Mouse (Mus musculus): ENCODE results near the gene Itga10. TPM values are rescaled to one million over a fixed set of nuclear protein-coding genes. Genes with fewer than 3 reads are reported as not detected.

Itga10 gene
- polyA plus RNA-seq, 1 experiment from 2014 or later: 0.86 TPM

- ATAC-seq (ENCODE audit: insufficient read depth, low FRiP score, low TSS enrichment) (peak; percentile 87), DNase-seq (ENCODE audit: low spot score) (peak; percentile 83)
- no peaks in the 10 kb centered on the region; the same call in 1 of the 2 replicates for H3K27me3 ChIP-seq (ENCODE audit: control insufficient read depth, insufficient read depth, low read length)
- peak within 1 kb of the TSS; percentile 52 for H3K4me2 ChIP-seq (ENCODE audit: low read depth)
- 0 out of 2 replicates have a peak, but pooled peaks cover 2% of the 10 kb centered on the region for H3K4me1 ChIP-seq (ENCODE audit: control insufficient read depth, insufficient read depth, low read length)
- H3K9me3 ChIP-seq (ENCODE audit: control insufficient read depth, low read length): no peaks in the 10 kb centered on the region
- H3K36me3 ChIP-seq (ENCODE audit: control insufficient read depth, insufficient read depth, low read length): no peaks in the 10 kb centered on the region
- peak within 1 kb of the TSS; percentile 32 for H3K4me3 ChIP-seq (ENCODE audit: low read depth, low read length)
- WGBS: 4% methylated on average over 34 of the region's 35 CpGs
- H3K27ac ChIP-seq (ENCODE audit: low read depth, low read length): no peak within 1 kb of the TSS
- H3K9ac ChIP-seq (ENCODE audit: low read length): no peak within 1 kb of the TSS
Measured at GRCm38 (mm10) chr3:96669727-96670468, 24.5 kb downstream of the Itga10 start, which contains the start of gene Ankrd35. Gene Ankrd35 (plus strand): TSS chr3:96670131.

DNA sequence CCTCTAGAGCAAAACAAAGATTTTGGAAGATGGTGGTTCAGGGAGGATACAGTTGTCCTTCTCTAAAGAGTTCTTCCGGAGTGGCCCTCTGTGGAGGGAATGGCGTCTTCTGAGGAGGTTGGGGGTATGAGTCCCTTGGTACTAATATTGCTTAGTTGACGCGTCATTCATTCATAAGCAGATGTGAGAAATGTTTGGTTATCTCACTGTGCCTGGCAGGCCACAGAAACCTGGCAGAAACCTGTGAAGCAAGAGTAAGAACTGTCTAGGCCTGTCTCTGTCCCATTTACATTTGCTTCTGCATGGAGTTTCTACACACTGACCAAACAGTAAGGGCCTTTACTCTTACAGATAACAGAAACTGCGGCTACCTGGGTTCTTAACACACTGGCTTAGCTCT lies 26.1 kb downstream of the Itga10 start:
- Histone ChIP-seq H3K4me3 (ENCODE audit: low read depth, low read length) (no peak overlapping the region), H3K36me3 (ENCODE audit: control insufficient read depth, insufficient read depth, low read length) (no peaks in the 10 kb centered on the region), H3K9me3 (ENCODE audit: control insufficient read depth, low read length) (no peaks in the 10 kb centered on the region), H3K27me3 (ENCODE audit: control insufficient read depth, insufficient read depth, low read length) (no peaks in the 10 kb centered on the region; the same call in 1 of the 2 replicates), H3K4me1 (ENCODE audit: control insufficient read depth, insufficient read depth, low read length) (0 out of 2 replicates have a peak, but pooled peaks cover 2% of the 10 kb centered on the region), H3K27ac (ENCODE audit: low read depth, low read length) (no peak overlapping the region), H3K9ac (ENCODE audit: low read length) (no peak overlapping the region), H3K4me2 (ENCODE audit: low read depth) (no peak overlapping the region)
- ATAC-seq (ENCODE audit: insufficient read depth, low FRiP score, low TSS enrichment): no peak
- WGBS: 94% methylated on average over 5 of the region's 5 CpGs
- DNase-seq (ENCODE audit: low spot score): no peak

GRCm38 (mm10) chr3:96673514-96673913 lies 28.1 kb downstream of the Itga10 start:
- H3K36me3 ChIP-seq (ENCODE audit: control insufficient read depth, insufficient read depth, low read length): no peaks in the 10 kb centered on the region
- H3K27ac ChIP-seq (ENCODE audit: low read depth, low read length): no peak overlapping the region
- H3K4me3 ChIP-seq (ENCODE audit: low read depth, low read length): no peak overlapping the region
- H3K27me3 ChIP-seq (ENCODE audit: control insufficient read depth, insufficient read depth, low read length): no peaks in the 10 kb centered on the region; the same call in 1 of the 2 replicates
- H3K9me3 ChIP-seq (ENCODE audit: control insufficient read depth, low read length): no peaks in the 10 kb centered on the region
- H3K4me1 ChIP-seq (ENCODE audit: control insufficient read depth, insufficient read depth, low read length): 0 out of 2 replicates have a peak, but pooled peaks cover 2% of the 10 kb centered on the region
- DNase-seq (ENCODE audit: low spot score): no peak
- H3K9ac ChIP-seq (ENCODE audit: low read length): no peak overlapping the region
- 69% methylated on average over 4 of the region's 4 CpGs for whole genome bisulfite sequencing
- no peak for ATAC-seq (ENCODE audit: insufficient read depth, low FRiP score, low TSS enrichment)
- H3K4me2 ChIP-seq (ENCODE audit: low read depth): no peak overlapping the region

- H3K27ac ChIP-seq (ENCODE audit: low read depth, low read length): no peak overlapping the region; the same call in 1 of the 2 replicates
- no peak overlapping the region for H3K4me2 ChIP-seq (ENCODE audit: low read depth)
- ATAC-seq (ENCODE audit: insufficient read depth, low FRiP score, low TSS enrichment): no peak
- H3K36me3 ChIP-seq (ENCODE audit: control insufficient read depth, insufficient read depth, low read length): no peaks in the 10 kb centered on the region
- WGBS: 49% methylated on average over 8 of the region's 8 CpGs
- DNase-seq (ENCODE audit: low spot score): no peak
- H3K27me3 ChIP-seq (ENCODE audit: control insufficient read depth, insufficient read depth, low read length): no peaks in the 10 kb centered on the region; the same call in 1 of the 2 replicates
- no peaks in the 10 kb centered on the region for H3K9me3 ChIP-seq (ENCODE audit: control insufficient read depth, low read length)
- no peak overlapping the region for H3K9ac ChIP-seq (ENCODE audit: low read length)
- H3K4me1 ChIP-seq (ENCODE audit: control insufficient read depth, insufficient read depth, low read length): 0 out of 2 replicates have a peak, but pooled peaks cover 2% of the 10 kb centered on the region
- no peak overlapping the region for H3K4me3 ChIP-seq (ENCODE audit: low read depth, low read length)
Measured at GRCm38 (mm10) chr3:96674442-96674841, 29.1 kb downstream of the Itga10 start.

DNA sequence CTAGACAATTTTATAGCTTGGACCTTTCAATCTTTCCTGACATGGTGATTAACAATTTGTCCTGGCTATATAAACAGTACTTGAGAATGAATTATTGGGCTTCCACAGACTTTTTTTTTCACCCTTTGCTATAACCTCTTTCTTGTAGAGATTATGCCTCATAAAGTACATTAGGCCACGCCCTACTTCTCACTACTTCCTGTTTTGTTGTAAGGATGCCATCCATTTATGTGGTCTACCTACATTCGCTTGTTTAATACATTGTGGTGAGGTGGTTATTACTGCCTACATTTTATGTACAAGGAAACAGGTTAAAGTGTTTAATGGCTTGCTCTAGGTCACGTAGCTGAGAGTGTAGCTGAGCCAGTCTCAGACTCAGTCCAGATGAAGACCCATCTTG lies 29.8 kb downstream of the Itga10 start:
- ATAC-seq (ENCODE audit: insufficient read depth, low FRiP score, low TSS enrichment): no peak
- no peak for DNase-seq (ENCODE audit: low spot score)
- 0 out of 2 replicates have a peak, but pooled peaks cover 2% of the 10 kb centered on the region for H3K4me1 ChIP-seq (ENCODE audit: control insufficient read depth, insufficient read depth, low read length)
- 76% methylated on average over 3 of the region's 3 CpGs for WGBS
- no peaks in the 10 kb centered on the region; the same call in 1 of the 2 replicates for H3K27me3 ChIP-seq (ENCODE audit: control insufficient read depth, insufficient read depth, low read length)
- H3K9ac ChIP-seq (ENCODE audit: low read length): no peak overlapping the region
- no peak overlapping the region for H3K4me2 ChIP-seq (ENCODE audit: low read depth)
- H3K4me3 ChIP-seq (ENCODE audit: low read depth, low read length): no peak overlapping the region
- H3K27ac ChIP-seq (ENCODE audit: low read depth, low read length): no peak overlapping the region
- no peaks in the 10 kb centered on the region for H3K9me3 ChIP-seq (ENCODE audit: control insufficient read depth, low read length)
- no peaks in the 10 kb centered on the region for H3K36me3 ChIP-seq (ENCODE audit: control insufficient read depth, insufficient read depth, low read length)

GRCm38 (mm10) chr3:96675690-96676089 lies 30.3 kb downstream of the Itga10 start:
- Histone ChIP-seq H3K36me3 (ENCODE audit: control insufficient read depth, insufficient read depth, low read length) (no peaks in the 10 kb centered on the region), H3K27ac (ENCODE audit: low read depth, low read length) (no peak overlapping the region), H3K4me2 (ENCODE audit: low read depth) (no peak overlapping the region), H3K4me3 (ENCODE audit: low read depth, low read length) (no peak overlapping the region), H3K27me3 (ENCODE audit: control insufficient read depth, insufficient read depth, low read length) (no peaks in the 10 kb centered on the region; the same call in 1 of the 2 replicates), H3K9me3 (ENCODE audit: control insufficient read depth, low read length) (no peaks in the 10 kb centered on the region), H3K9ac (ENCODE audit: low read length) (no peak overlapping the region), H3K4me1 (ENCODE audit: control insufficient read depth, insufficient read depth, low read length) (no peaks in the 10 kb centered on the region)
- DNase-seq (ENCODE audit: low spot score) (no peak), ATAC-seq (ENCODE audit: insufficient read depth, low FRiP score, low TSS enrichment) (no peak)
- 25% methylated on average over 3 of the region's 3 CpGs for WGBS

GRCm38 (mm10) chr3:96678456-96678855 lies 33.1 kb downstream of the Itga10 start:
- no peak overlapping the region for H3K27ac ChIP-seq (ENCODE audit: low read depth, low read length)
- 78% methylated on average over 7 of the region's 7 CpGs for WGBS
- ATAC-seq (ENCODE audit: insufficient read depth, low FRiP score, low TSS enrichment) (no peak), DNase-seq (ENCODE audit: low spot score) (no peak)
- no peaks in the 10 kb centered on the region for H3K27me3 ChIP-seq (ENCODE audit: control insufficient read depth, insufficient read depth, low read length)
- H3K36me3 ChIP-seq (ENCODE audit: control insufficient read depth, insufficient read depth, low read length): no peaks in the 10 kb centered on the region
- H3K4me1 ChIP-seq (ENCODE audit: control insufficient read depth, insufficient read depth, low read length): no peaks in the 10 kb centered on the region
- no peaks in the 10 kb centered on the region for H3K9me3 ChIP-seq (ENCODE audit: control insufficient read depth, low read length)
- no peak overlapping the region for H3K4me3 ChIP-seq (ENCODE audit: low read depth, low read length)
- H3K9ac ChIP-seq (ENCODE audit: low read length): no peak overlapping the region
- no peak overlapping the region for H3K4me2 ChIP-seq (ENCODE audit: low read depth)

- H3K36me3 ChIP-seq (ENCODE audit: control insufficient read depth, insufficient read depth, low read length): no peaks in the 10 kb centered on the region
- DNase-seq (ENCODE audit: low spot score): no peak
- H3K4me2 ChIP-seq (ENCODE audit: low read depth): no peak overlapping the region
- H3K27me3 ChIP-seq (ENCODE audit: control insufficient read depth, insufficient read depth, low read length): peaks cover 2% of the 10 kb centered on the region; the same call in 1 of the 2 replicates
- H3K9ac ChIP-seq (ENCODE audit: low read length): no peak overlapping the region
- no peak overlapping the region for H3K27ac ChIP-seq (ENCODE audit: low read depth, low read length)
- H3K4me1 ChIP-seq (ENCODE audit: control insufficient read depth, insufficient read depth, low read length): no peaks in the 10 kb centered on the region
- H3K9me3 ChIP-seq (ENCODE audit: control insufficient read depth, low read length): no peaks in the 10 kb centered on the region
- WGBS: 35% methylated on average over 5 of the region's 5 CpGs
- no peak for ATAC-seq (ENCODE audit: insufficient read depth, low FRiP score, low TSS enrichment)
- H3K4me3 ChIP-seq (ENCODE audit: low read depth, low read length): no peak overlapping the region
Measured at GRCm38 (mm10) chr3:96679159-96679674, 33.8 kb downstream of the Itga10 start.

Measured in neural tube, embryonic 11.5 days (tissue).